Mouse (Mus musculus): ENCODE measurements around the gene Disp2.
A peak's percentile ranks its signal among the peaks of the same experiment; 100 is the strongest.

Disp2 gene

GRCm38 (mm10) chr2:118779504-118780480 lies at the start of gene Disp2:
Disp2 (plus strand) TSS chr2:118779719.
- peak; percentile 95 to 98 for DNase-seq

GRCm38 (mm10) chr2:118729816-118730621 lies 49.5 kb upstream of the Disp2 start:
- peak in 1 of 2 experiments; percentile 18 for DNase-seq

- peak; percentile 71 to 89 for DNase-seq
These were observed 49.0 kb upstream of the Disp2 start for GRCm38 (mm10) chr2:118730622-118730915.

GRCm38 (mm10) chr2:118731981-118732380 lies 47.5 kb upstream of the Disp2 start:
- DNase-seq, result no peak

- no peak for DNase-seq
These were observed 46.2 kb upstream of the Disp2 start for GRCm38 (mm10) chr2:118733341-118733740.

- DNase-seq, result no peak
These were observed 39.2 kb upstream of the Disp2 start for GRCm38 (mm10) chr2:118740341-118740740.

GRCm38 (mm10) chr2:118741183-118741582 lies 38.3 kb upstream of the Disp2 start:
- peak in 1 of 2 experiments; percentile 0 for DNase-seq

GRCm38 (mm10) chr2:118743261-118743943 lies 36.1 kb upstream of the Disp2 start:
- DNase-seq, result peak; percentile 48 to 68

- no peak for DNase-seq
These were observed 34.9 kb upstream of the Disp2 start for GRCm38 (mm10) chr2:118744621-118745020.

- peak; percentile 92 to 94 for DNase-seq
These were observed 34.2 kb upstream of the Disp2 start, which contains the start of gene Inafm2 for GRCm38 (mm10) chr2:118745232-118745884. Inafm2 (plus strand) TSS chr2:118745758.

GRCm38 (mm10) chr2:118745915-118746901 lies 33.3 kb upstream of the Disp2 start:
- peak; percentile 25 to 57 for DNase-seq

GRCm38 (mm10) chr2:118747301-118747960 lies 32.1 kb upstream of the Disp2 start:
- DNase-seq, result peak; percentile 35 to 65

- DNase-seq, result no peak
These were observed 30.1 kb upstream of the Disp2 start for GRCm38 (mm10) chr2:118749341-118749884.

GRCm38 (mm10) chr2:118750476-118750875 lies 29.0 kb upstream of the Disp2 start:
- no peak for DNase-seq

GRCm38 (mm10) chr2:118751896-118752791 lies 27.4 kb upstream of the Disp2 start:
- DNase-seq, result peak; percentile 41 to 45

- DNase-seq, result no peak
These were observed 26.8 kb upstream of the Disp2 start for GRCm38 (mm10) chr2:118752792-118753108.

GRCm38 (mm10) chr2:118754143-118754542 lies 25.4 kb upstream of the Disp2 start:
- no peak for DNase-seq

- DNase-seq, result no peak
These were observed 24.1 kb upstream of the Disp2 start for GRCm38 (mm10) chr2:118755407-118755806.

- no peak for DNase-seq
These were observed 23.4 kb upstream of the Disp2 start for GRCm38 (mm10) chr2:118756103-118756502.

All from kidney, postnatal 36 days (tissue).